Mouse (Mus musculus): Measurements from ENCODE around the gene Ric8a. TPM values are rescaled to one million over a fixed set of nuclear protein-coding genes. Genes with fewer than 3 reads are reported as not detected.

Ric8a gene
- polyA plus RNA-seq, 1 experiment, result 93.2 TPM

Other genes starting within 250 kb of the Ric8a start
- not detected in 2 replicates for gene Olfr61, start 228.0 kb upstream of the Ric8a start, polyA plus RNA-seq (2012; rRNA removed)
- gene Olfr53, start 210.5 kb upstream of the Ric8a start, polyA plus RNA-seq (2012; rRNA removed), result not detected in 2 replicates
- gene Olfr539, start 197.0 kb upstream of the Ric8a start, polyA plus RNA-seq (2012; rRNA removed), result not detected in 2 replicates
- not detected in 2 replicates for gene Olfr45, start 175.0 kb upstream of the Ric8a start, polyA plus RNA-seq (2012; rRNA removed)
- gene Olfr541, start 159.7 kb upstream of the Ric8a start, polyA plus RNA-seq (2012; rRNA removed), result not detected in 2 replicates
- 0.75 and 1.4 TPM in 2 replicates for gene Cyp2e1, start 93.2 kb upstream of the Ric8a start, polyA plus RNA-seq (2012; rRNA removed)
- not detected in 2 replicates for gene Syce1, start 69.1 kb upstream of the Ric8a start, polyA plus RNA-seq (2012; rRNA removed)
- 0.15 and 0.20 TPM in 2 replicates for gene Zfp941, start 34.8 kb upstream of the Ric8a start, polyA plus RNA-seq (2012; rRNA removed)
- 47.2 and 49.4 TPM in 2 replicates for gene Urah, start 21.9 kb upstream of the Ric8a start, polyA plus RNA-seq (2012; rRNA removed)
- not detected in 2 replicates for gene Scgb1c1, start 11.4 kb upstream of the Ric8a start, polyA plus RNA-seq (2012; rRNA removed)
- gene Odf3, start 9.2 kb upstream of the Ric8a start, polyA plus RNA-seq (2012; rRNA removed), result not detected in 2 replicates
- gene Gm45785, start 626 bp upstream of the Ric8a start, polyA plus RNA-seq (2012; rRNA removed), result not detected in 2 replicates
- gene Bet1l, start 620 bp downstream of the Ric8a start, polyA plus RNA-seq (2012; rRNA removed), result 22.0 and 22.5 TPM in 2 replicates
- 79.6 and 86.8 TPM in 2 replicates for gene Psmd13, start 25.0 kb downstream of the Ric8a start, polyA plus RNA-seq (2012; rRNA removed)
- gene Sirt3, start 25.4 kb downstream of the Ric8a start, polyA plus RNA-seq (2012; rRNA removed), result 18.4 and 23.3 TPM in 2 replicates
- 3.4 and 4.4 TPM in 2 replicates for gene Cox8b, start 43.5 kb downstream of the Ric8a start, polyA plus RNA-seq (2012; rRNA removed)
- 93.6 and 138 TPM in 2 replicates for gene Nlrp6, start 63.9 kb downstream of the Ric8a start, polyA plus RNA-seq (2012; rRNA removed)
- 20.5 and 23.1 TPM in 2 replicates for gene Pgghg, start 84.4 kb downstream of the Ric8a start, polyA plus RNA-seq (2012; rRNA removed)
- 0.86 and 0.95 TPM in 2 replicates for gene Ifitm5, start 93.3 kb downstream of the Ric8a start, polyA plus RNA-seq (2012; rRNA removed)
- gene Gm45717, start 99.0 kb downstream of the Ric8a start, polyA plus RNA-seq (2012; rRNA removed), result not detected in 2 replicates
- gene Ifitm2, start 99.0 kb downstream of the Ric8a start, polyA plus RNA-seq (2012; rRNA removed), result 596 and 675 TPM in 2 replicates
- 138 and 161 TPM in 2 replicates for gene Ifitm1, start 110.3 kb downstream of the Ric8a start, polyA plus RNA-seq (2012; rRNA removed)
- gene Ifitm3, start 153.8 kb downstream of the Ric8a start, polyA plus RNA-seq (2012; rRNA removed), result 306 and 461 TPM in 2 replicates
- gene Ifitm6, start 161.0 kb downstream of the Ric8a start, polyA plus RNA-seq (2012; rRNA removed), result 6.3 and 8.3 TPM in 2 replicates
- gene Gm17387, start 172.2 kb downstream of the Ric8a start, polyA plus RNA-seq (2012; rRNA removed), result not detected in 2 replicates
- gene B4galnt4, start 204.1 kb downstream of the Ric8a start, polyA plus RNA-seq (2012; rRNA removed), result 15.8 and 22.3 TPM in 2 replicates
- gene Pkp3, start 221.3 kb downstream of the Ric8a start, polyA plus RNA-seq (2012; rRNA removed), result 101 and 143 TPM in 2 replicates
- 41.3 and 41.8 TPM in 2 replicates for gene Sigirr, start 243.6 kb downstream of the Ric8a start, polyA plus RNA-seq (2012; rRNA removed)